Mouse (Mus musculus) heart, postnatal 0 days (tissue): Measurements from ENCODE around the gene Yap1. TPM values are rescaled to one million over a fixed set of nuclear protein-coding genes. Genes with fewer than 3 reads are reported as not detected.
"Not testable (repeated sequence)": the region's sequence is repeated elsewhere in the genome, so short reads cannot be mapped to it uniquely, and the experiment has no call there.

Experiments used
- ATAC-seq: fragments of 200-750 bp; cut with Nextera tagmentation; 2 replicates; pipeline ENCODE4 v1.8.0; 2017; ENCODE audit warnings: low read depth, moderate number of reproducible peaks, moderate library complexity; ENCODE audit not compliant: insufficient read depth
- DNase-seq: peaks from one replicate; pipeline ENCODE4 v3.0.0-alpha.2; 2016; ENCODE audit warnings: low spot score
- H3K27ac ChIP-seq: fragments of 300-500 bp; sonication (generic); 2 replicates; pipeline ENCODE4 v1.5.1; 2014; ENCODE audit warnings: low read depth, mild to moderate bottlenecking
- H3K27me3 ChIP-seq: fragments of 300-500 bp; sonication (generic); 2 replicates; pipeline ENCODE4 v1.6.1; 2014; ENCODE audit warnings: low read length, mixed read lengths; ENCODE audit not compliant: control insufficient read depth, insufficient read depth
- H3K36me3 ChIP-seq: fragments of 300-500 bp; sonication (generic); replicated peaks from 2 replicates; pipeline ENCODE4 v1.6.1; 2014; ENCODE audit warnings: low read length, mixed read lengths; ENCODE audit not compliant: control insufficient read depth, insufficient read depth
- H3K4me1 ChIP-seq: fragments of 300-500 bp; sonication (generic); 2 replicates; pipeline ENCODE4 v1.6.1; 2014; ENCODE audit warnings: antibody characterized with exemption; ENCODE audit not compliant: control insufficient read depth, insufficient read depth
- H3K4me2 ChIP-seq: fragments of 300-500 bp; sonication (generic); 2 replicates; pipeline ENCODE4 v1.6.1; 2014; ENCODE audit warnings: low read depth, mild to moderate bottlenecking, low read length, moderate library complexity
- H3K4me3 ChIP-seq: fragments of 300-500 bp; sonication (generic); 2 replicates; pipeline ENCODE4 v1.5.1; 2014; ENCODE audit warnings: low read depth, low read length
- H3K9ac ChIP-seq: fragments of 300-500 bp; sonication (generic); replicated peaks from 2 replicates; pipeline ENCODE4 v1.6.1; 2014; ENCODE audit warnings: low read depth, low read length, mixed read lengths
- H3K9me3 ChIP-seq: fragments of 300-500 bp; sonication (generic); replicated peaks from 2 replicates; pipeline ENCODE4 v1.6.1; 2016; ENCODE audit warnings: low read length; ENCODE audit not compliant: control insufficient read depth
- CTCF ChIP-seq: IDR thresholded peaks from 2 replicates; pipeline ENCODE4 v1.5.1; 2016; ENCODE audit warnings: antibody characterized with exemption, control low read depth, low read depth
- EP300 ChIP-seq: IDR thresholded peaks from 2 replicates; pipeline ENCODE4 v1.6.1; 2016; ENCODE audit warnings: antibody characterized with exemption, low read depth
- WGBS: fragments of 180-500 bp; shearing (Covaris S2); extraction: QIAGEN DNeasy Blood & Tissue Kit; methylation state at CpG from one replicate; pipeline ENCODE4 v1.1.7; 2014; 5-methylcytosine and 5-hydroxymethylcytosine counted together
- polyA plus RNA-seq: library from polyadenylated mRNA; unstranded; fragments of >200 nt; fragmentation: Nextera tagmentation; extraction: Ambion mirVana; gene quantifications from 2 replicates; pipeline ENCODE4 v1.2.1, GENCODE M21; 2015
- total RNA-seq: library from RNA; depleted of rRNA; stranded (reverse); fragments of >200 nt; gene quantifications from 2 replicates; pipeline ENCODE4 v1.2.3, GENCODE M21; 2014; ENCODE audit warnings: low replicate concordance

The Yap1 gene
- total and polyA plus RNA-seq, 2 experiments from 2014 or later: 12.9 to 64.9 TPM

- H3K9me3 ChIP-seq: no peaks in the 10 kb centered on the region
- WGBS: 50% methylated on average over 7 of the region's 7 CpGs
- H3K36me3 ChIP-seq: no peaks in the 10 kb centered on the region
- no peak overlapping the region for H3K4me2 ChIP-seq
- ATAC-seq (no peak), DNase-seq (no peak)
- H3K27me3 ChIP-seq: no peaks in the 10 kb centered on the region
- TF ChIP-seq CTCF (no peak), EP300 (no peak)
- H3K27ac ChIP-seq: no peak overlapping the region
- H3K4me1 ChIP-seq: no peaks in the 10 kb centered on the region
- no peak overlapping the region for H3K9ac ChIP-seq
- H3K4me3 ChIP-seq: no peak overlapping the region
Observed at GRCm38 (mm10) chr9:7902311-7902710, 102.1 kb downstream of the Yap1 start.

GRCm38 (mm10) chr9:7900965-7901364 is 103.4 kb downstream of the Yap1 start:
- no peaks in the 10 kb centered on the region for H3K4me1 ChIP-seq
- H3K9ac ChIP-seq: no peak overlapping the region
- ATAC-seq (no peak), DNase-seq (no peak)
- TF ChIP-seq CTCF (no peak), EP300 (no peak)
- H3K27ac ChIP-seq: no peak overlapping the region
- no peaks in the 10 kb centered on the region for H3K27me3 ChIP-seq
- no peaks in the 10 kb centered on the region for H3K36me3 ChIP-seq
- 89% methylated on average over 8 of the region's 8 CpGs for WGBS
- H3K4me3 ChIP-seq: no peak overlapping the region
- no peaks in the 10 kb centered on the region for H3K9me3 ChIP-seq
- H3K4me2 ChIP-seq: no peak overlapping the region

GRCm38 (mm10) chr9:7897502-7897901 is 106.9 kb downstream of the Yap1 start:
- Histone ChIP-seq H3K9me3 (no peaks in the 10 kb centered on the region), H3K27me3 (no peaks in the 10 kb centered on the region), H3K4me2 (no peak overlapping the region), H3K4me1 (no peaks in the 10 kb centered on the region), H3K27ac (no peak overlapping the region), H3K4me3 (no peak overlapping the region), H3K9ac (no peak overlapping the region), H3K36me3 (no peaks in the 10 kb centered on the region)
- ATAC-seq (no peak), DNase-seq (peak; percentile 72)
- peak; percentile 82 for TF ChIP-seq CTCF
- TF ChIP-seq EP300: no peak
- 1% methylated on average over 3 of the region's 3 CpGs for WGBS

GRCm38 (mm10) chr9:7891796-7892195 is 112.6 kb downstream of the Yap1 start:
- not testable (repeated sequence) for H3K9me3 ChIP-seq, H3K36me3 ChIP-seq, H3K4me1 ChIP-seq, H3K9ac ChIP-seq, H3K4me3 ChIP-seq, H3K27me3 ChIP-seq, H3K27ac ChIP-seq, ATAC-seq, DNase-seq, H3K4me2 ChIP-seq
- 84% methylated on average over 1 of the region's 1 CpGs for WGBS

- no peaks in the 10 kb centered on the region for H3K36me3 ChIP-seq
- H3K4me2 ChIP-seq: no peak overlapping the region
- no peak overlapping the region for H3K9ac ChIP-seq
- no peak overlapping the region for H3K4me3 ChIP-seq
- TF ChIP-seq CTCF (no peak), EP300 (no peak)
- no peaks in the 10 kb centered on the region for H3K4me1 ChIP-seq
- no peak for DNase-seq
- H3K27me3 ChIP-seq: no peaks in the 10 kb centered on the region
- WGBS: 56% methylated on average over 1 of the region's 1 CpGs
- no peaks in the 10 kb centered on the region for H3K9me3 ChIP-seq
- ATAC-seq: no peak
- H3K27ac ChIP-seq: no peak overlapping the region
Observed at GRCm38 (mm10) chr9:7891177-7891576, 113.2 kb downstream of the Yap1 start.

- H3K27ac ChIP-seq: no peak overlapping the region
- H3K9me3 ChIP-seq: peaks cover 9% of the 10 kb centered on the region; the same call in 1 of the 2 replicates
- no peaks in the 10 kb centered on the region for H3K36me3 ChIP-seq
- DNase-seq: no peak
- TF ChIP-seq CTCF (no peak), EP300 (no peak)
- H3K4me1 ChIP-seq: no peaks in the 10 kb centered on the region
- no peak overlapping the region for H3K4me3 ChIP-seq
- H3K4me2 ChIP-seq: no peak overlapping the region
- H3K9ac ChIP-seq: no peak overlapping the region
- ATAC-seq: no peak
- 97% methylated on average over 3 of the region's 3 CpGs for WGBS
- H3K27me3 ChIP-seq: no peaks in the 10 kb centered on the region
Observed at GRCm38 (mm10) chr9:7884346-7884745, 120.0 kb downstream of the Yap1 start.
